Mouse (Mus musculus): Measurements from ENCODE around the gene Sema7a. TPM values are rescaled to one million over a fixed set of nuclear protein-coding genes. Genes with fewer than 3 reads are reported as not detected.

Sema7a gene
- polyA plus RNA-seq, 1 experiment = 147 TPM

- H3K27ac ChIP-seq (ENCODE audit: insufficient read depth, low read length) = no peak overlapping the region
- H3K4me1 ChIP-seq (ENCODE audit: control insufficient read depth, insufficient read depth, low read length) = peaks cover 6% of the 10 kb centered on the region
- peak overlapping the region; percentile 36; the same call in 1 of the 2 replicates for H3K4me3 ChIP-seq (ENCODE audit: insufficient read depth, low read length)
- TF ChIP-seq POLR2A (IDR thresholded peaks at IDR 0.05; ENCODE audit: extremely low read depth, insufficient read depth, low read length) = no peak
- no peak for TF ChIP-seq CTCF (IDR thresholded peaks at IDR 0.05; ENCODE audit: extremely low read depth, insufficient read depth, low read length)
Observed at GRCm38 (mm10) chr9:57997511-57998031, 57.7 kb downstream of the Sema7a start.

- TF ChIP-seq POLR2A (IDR thresholded peaks at IDR 0.05; ENCODE audit: extremely low read depth, insufficient read depth, low read length) = peak; percentile 50; the same call in 1 of the 2 replicates
- TF ChIP-seq CTCF (IDR thresholded peaks at IDR 0.05; ENCODE audit: extremely low read depth, insufficient read depth, low read length) = peak; percentile 78
- H3K4me3 ChIP-seq (ENCODE audit: insufficient read depth, low read length) = peak overlapping the region; percentile 36
- peaks cover 6% of the 10 kb centered on the region for H3K4me1 ChIP-seq (ENCODE audit: control insufficient read depth, insufficient read depth, low read length)
- H3K27ac ChIP-seq (ENCODE audit: insufficient read depth, low read length) = no peak overlapping the region
Observed at GRCm38 (mm10) chr9:57998032-57998659, 58.2 kb downstream of the Sema7a start.

- Histone ChIP-seq H3K27ac (ENCODE audit: insufficient read depth, low read length) (no peak overlapping the region), H3K4me3 (ENCODE audit: insufficient read depth, low read length) (peak overlapping the region; percentile 36), H3K4me1 (ENCODE audit: control insufficient read depth, insufficient read depth, low read length) (peaks cover 6% of the 10 kb centered on the region)
- no peak for TF ChIP-seq POLR2A (IDR thresholded peaks at IDR 0.05; ENCODE audit: extremely low read depth, insufficient read depth, low read length)
- no peak for TF ChIP-seq CTCF (IDR thresholded peaks at IDR 0.05; ENCODE audit: extremely low read depth, insufficient read depth, low read length)
Observed at GRCm38 (mm10) chr9:57998685-57999084, 58.8 kb downstream of the Sema7a start.

DNA sequence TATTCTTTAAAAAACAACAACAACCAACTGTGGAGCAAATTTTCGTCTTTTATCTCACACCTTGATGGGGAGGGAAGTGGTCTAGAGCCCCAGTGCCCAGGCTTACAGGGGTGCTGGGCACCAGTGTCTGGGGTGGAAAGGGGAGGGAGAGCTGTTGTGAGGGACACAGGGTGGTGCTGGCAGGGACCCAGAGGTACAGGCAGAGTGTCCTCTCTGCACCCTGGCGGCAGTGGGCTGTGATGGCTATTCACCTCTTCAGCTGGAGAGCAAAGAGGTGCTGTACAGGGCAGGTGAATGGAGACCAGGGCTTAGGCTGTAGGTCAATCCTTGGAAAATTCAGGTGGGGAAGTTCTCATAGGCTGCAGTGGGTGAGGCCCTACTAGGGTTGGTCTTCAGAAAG is 59.8 kb downstream of the Sema7a start:
- Histone ChIP-seq H3K4me1 (ENCODE audit: control insufficient read depth, insufficient read depth, low read length) (peaks cover 6% of the 10 kb centered on the region), H3K27ac (ENCODE audit: insufficient read depth, low read length) (no peak overlapping the region), H3K4me3 (ENCODE audit: insufficient read depth, low read length) (peak overlapping the region; percentile 36)
- TF ChIP-seq CTCF (IDR thresholded peaks at IDR 0.05; ENCODE audit: extremely low read depth, insufficient read depth, low read length) = no peak
- no peak for TF ChIP-seq POLR2A (IDR thresholded peaks at IDR 0.05; ENCODE audit: extremely low read depth, insufficient read depth, low read length)

GRCm38 (mm10) chr9:58003272-58003671 is 63.4 kb downstream of the Sema7a start:
- H3K4me1 ChIP-seq (ENCODE audit: control insufficient read depth, insufficient read depth, low read length) = peaks cover 4% of the 10 kb centered on the region
- H3K27ac ChIP-seq (ENCODE audit: insufficient read depth, low read length) = no peak overlapping the region
- no peak overlapping the region for H3K4me3 ChIP-seq (ENCODE audit: insufficient read depth, low read length)
- TF ChIP-seq CTCF (IDR thresholded peaks at IDR 0.05; ENCODE audit: extremely low read depth, insufficient read depth, low read length) = no peak
- no peak for TF ChIP-seq POLR2A (IDR thresholded peaks at IDR 0.05; ENCODE audit: extremely low read depth, insufficient read depth, low read length)

DNA sequence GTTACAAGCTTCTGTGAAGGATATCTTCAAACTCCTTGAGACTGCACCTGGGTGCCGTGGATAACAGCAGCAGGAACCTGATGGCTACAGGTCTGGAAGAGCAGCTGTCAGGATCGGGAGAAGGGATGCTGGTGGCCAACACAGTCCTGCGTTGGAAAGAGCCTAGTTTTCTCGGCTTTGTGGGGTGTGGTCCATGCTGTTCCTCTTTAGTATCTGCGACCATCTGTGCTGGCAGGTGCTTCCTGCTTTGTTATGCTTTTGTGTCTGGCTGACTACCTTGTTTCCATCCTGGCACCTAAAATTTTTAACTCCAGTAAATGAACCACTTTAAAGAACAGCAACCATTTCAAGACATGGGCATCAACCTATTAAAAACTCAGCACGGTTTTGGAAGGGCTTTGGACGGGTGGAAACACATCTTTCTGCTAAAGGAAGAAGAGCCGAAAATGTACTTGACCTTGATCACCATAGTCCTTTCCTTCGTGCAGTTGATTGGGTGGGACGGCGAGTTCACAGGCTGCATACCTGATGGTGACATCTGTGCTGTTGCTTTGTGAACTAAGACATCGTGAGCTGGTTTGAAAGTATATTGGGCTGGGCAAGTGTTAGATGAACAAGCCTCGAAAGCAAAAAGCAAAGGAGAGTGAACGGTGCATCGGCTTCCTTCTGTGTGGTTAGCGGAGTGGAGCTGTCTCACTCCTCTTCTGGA is 66.0 kb downstream of the Sema7a start, which contains the start of gene Cyp11a1:
Gene Cyp11a1, plus strand, starts transcription at position 659 of the 709 bp plus-strand sequence.
- TF ChIP-seq CTCF (IDR thresholded peaks at IDR 0.05; ENCODE audit: extremely low read depth, insufficient read depth, low read length) (no peak), POLR2A (IDR thresholded peaks at IDR 0.05; ENCODE audit: extremely low read depth, insufficient read depth, low read length) (no peak)
- H3K4me1 ChIP-seq (ENCODE audit: control insufficient read depth, insufficient read depth, low read length) = 0 out of 2 replicates have a peak, but pooled peaks cover 3% of the 10 kb centered on the region
- no peak within 1 kb of the TSS for H3K27ac ChIP-seq (ENCODE audit: insufficient read depth, low read length)
- no peak within 1 kb of the TSS for H3K4me3 ChIP-seq (ENCODE audit: insufficient read depth, low read length)

DNA sequence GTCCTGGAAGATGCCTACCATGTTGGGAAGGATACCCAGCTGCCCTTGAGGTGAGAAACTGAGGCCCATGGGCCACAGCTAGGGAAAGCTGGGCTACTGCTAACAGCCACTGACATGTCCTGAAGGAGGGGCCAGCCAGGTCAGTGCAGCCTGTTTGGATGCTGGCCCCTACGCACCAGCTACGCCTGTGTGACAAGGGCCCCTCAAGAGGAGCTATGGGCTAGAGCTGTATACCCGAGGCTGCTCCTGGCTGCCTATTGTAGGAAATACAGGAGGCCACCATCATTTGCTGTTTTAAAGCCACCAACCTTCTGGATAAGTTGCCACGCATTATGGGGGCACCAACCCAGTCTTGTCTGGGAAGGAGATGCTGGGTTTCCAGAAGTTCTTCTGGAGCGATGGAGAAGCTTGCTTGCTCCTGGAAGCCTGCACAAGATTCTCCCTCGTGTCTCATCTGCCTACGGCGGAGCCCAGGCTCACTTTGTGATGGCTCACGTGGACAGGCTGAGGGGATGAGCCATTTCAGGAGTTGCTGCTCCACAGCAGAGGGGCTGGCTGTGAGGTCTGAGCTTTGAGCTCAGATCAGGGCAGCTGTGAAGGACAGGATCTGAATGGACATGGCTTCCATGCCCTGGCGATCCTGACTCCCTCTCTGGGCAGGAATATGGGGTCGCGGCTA is 68.6 kb downstream of the Sema7a start:
- Histone ChIP-seq H3K4me1 (ENCODE audit: control insufficient read depth, insufficient read depth, low read length) (peaks cover 6% of the 10 kb centered on the region; the same call in 1 of the 2 replicates), H3K4me3 (ENCODE audit: insufficient read depth, low read length) (no peak overlapping the region), H3K27ac (ENCODE audit: insufficient read depth, low read length) (no peak overlapping the region)
- TF ChIP-seq CTCF (IDR thresholded peaks at IDR 0.05; ENCODE audit: extremely low read depth, insufficient read depth, low read length) = no peak
- no peak for TF ChIP-seq POLR2A (IDR thresholded peaks at IDR 0.05; ENCODE audit: extremely low read depth, insufficient read depth, low read length)

GRCm38 (mm10) chr9:58009015-58009362 is 69.1 kb downstream of the Sema7a start:
- TF ChIP-seq POLR2A (IDR thresholded peaks at IDR 0.05; ENCODE audit: extremely low read depth, insufficient read depth, low read length) = no peak
- no peak for TF ChIP-seq CTCF (IDR thresholded peaks at IDR 0.05; ENCODE audit: extremely low read depth, insufficient read depth, low read length)
- Histone ChIP-seq H3K4me3 (ENCODE audit: insufficient read depth, low read length) (no peak overlapping the region), H3K27ac (ENCODE audit: insufficient read depth, low read length) (no peak overlapping the region), H3K4me1 (ENCODE audit: control insufficient read depth, insufficient read depth, low read length) (peaks cover 6% of the 10 kb centered on the region; the same call in 1 of the 2 replicates)

- Histone ChIP-seq H3K4me3 (ENCODE audit: insufficient read depth, low read length) (no peak overlapping the region), H3K4me1 (ENCODE audit: control insufficient read depth, insufficient read depth, low read length) (peaks cover 6% of the 10 kb centered on the region; the same call in 1 of the 2 replicates), H3K27ac (ENCODE audit: insufficient read depth, low read length) (no peak overlapping the region)
- TF ChIP-seq CTCF (IDR thresholded peaks at IDR 0.05; ENCODE audit: extremely low read depth, insufficient read depth, low read length) = no peak
- TF ChIP-seq POLR2A (IDR thresholded peaks at IDR 0.05; ENCODE audit: extremely low read depth, insufficient read depth, low read length) = no peak
Observed at GRCm38 (mm10) chr9:58009588-58009987, 69.7 kb downstream of the Sema7a start.
